Mouse (Mus musculus) G1E (cell line): ENCODE results near the gene Tssk2. TPM values are rescaled to one million over a fixed set of nuclear protein-coding genes. Genes with fewer than 3 reads are reported as not detected.

ENCODE experiments used
- ATAC-seq: 2 replicates; pipeline ENCODE4 v1.8.0; 2016; ENCODE audit warnings: mild to moderate bottlenecking; ENCODE audit not compliant: insufficient number of reproducible peaks, poor library complexity, low FRiP score, severe bottlenecking; ENCODE audit errors: extremely low read depth
- DNase-seq: peaks from one replicate; pipeline ENCODE4 v3.0.0; 2012; ENCODE audit warnings: low spot score
- H3K27me3 ChIP-seq: 2 replicates; pipeline ENCODE4 v1.6.1; 2012; ENCODE audit warnings: mild to moderate bottlenecking, low read length, inconsistent platforms; ENCODE audit not compliant: insufficient read depth
- H3K36me3 ChIP-seq: replicated peaks from 2 replicates; pipeline ENCODE3; 2012; ENCODE audit warnings: mild to moderate bottlenecking, inconsistent platforms
- H3K4me1 ChIP-seq: 2 replicates; pipeline ENCODE4 v1.6.1; 2012; ENCODE audit warnings: low read depth, low read length, inconsistent platforms, mixed read lengths; ENCODE audit not compliant: insufficient read depth
- H3K4me3 ChIP-seq: 2 replicates; pipeline ENCODE4 v1.5.1; 2012; ENCODE audit warnings: low read depth, mild to moderate bottlenecking, inconsistent platforms, low read length, moderate library complexity, mixed read lengths
- H3K9me3 ChIP-seq: replicated peaks from 2 replicates; pipeline ENCODE4 v1.6.1; 2012; ENCODE audit warnings: inconsistent platforms
- CTCF ChIP-seq: IDR thresholded peaks from 2 replicates; pipeline ENCODE4 v1.5.1; 2012; ENCODE audit warnings: low read depth, low read length, inconsistent platforms, mixed read lengths
- GATA1 ChIP-seq: IDR thresholded peaks from 2 replicates; pipeline ENCODE4 v1.6.1; 2012; ENCODE audit warnings: borderline replicate concordance, low read length, inconsistent platforms, mixed read lengths
- GATA2 ChIP-seq: IDR thresholded peaks from 2 replicates; pipeline ENCODE4 v1.6.1; 2012; ENCODE audit warnings: low read depth, low read length, inconsistent platforms, borderline replicate concordance
- POLR2AphosphoS5 ChIP-seq: IDR thresholded peaks from 2 replicates; pipeline ENCODE4 v1.6.1; 2012; ENCODE audit warnings: low read depth, low read length, inconsistent platforms; ENCODE audit not compliant: insufficient replicate concordance
- TAL1 ChIP-seq: conservative IDR thresholded peaks from 2 replicates; pipeline ENCODE4 v1.6.1; 2012; ENCODE audit warnings: low read depth, low read length, inconsistent platforms, mixed read lengths
- polyA plus RNA-seq: library from polyadenylated mRNA; stranded (reverse); fragments of >175 nt; gene quantifications from 2 replicates; pipeline ENCODE4 v1.2.3, GENCODE M21; 2012
- total RNA-seq, 2 experiments: library from RNA; stranded (forward) in 1 of 2; stranded (reverse) in 1 of 2; fragments of 200-1000 nt in 1 of 2; fragments of >200 nt in 1 of 2; fragmentation: Nextera tagmentation in 1 of 2; gene quantifications; 2 replicates each; pipeline ENCODE4 v1.2.3; 2014 to 2017

Gene Tssk2
- total and polyA plus RNA-seq, 3 experiments: not detected

GRCm38 (mm10) chr16:17949421-17949877 lies 51.0 kb downstream of the Tssk2 start:
- DNase-seq: no peak
- peaks cover 5% of the 10 kb centered on the region for H3K9me3 ChIP-seq
- ATAC-seq: 0 out of 2 replicates have a peak, but pooled peaks have one; percentile 22
- peaks cover 20% of the 10 kb centered on the region for H3K4me1 ChIP-seq
- H3K36me3 ChIP-seq: no peaks in the 10 kb centered on the region
- TF ChIP-seq GATA1 (no peak), GATA2 (no peak), CTCF (no peak), POLR2AphosphoS5 (no peak), TAL1 (no peak)
- peaks cover 12% of the 10 kb centered on the region for H3K27me3 ChIP-seq
- no peak overlapping the region for H3K4me3 ChIP-seq

Other genes starting within 250 kb of the Tssk2 start
- gene Med15, start 165.7 kb upstream of the Tssk2 start, total RNA-seq (2014; fragmentation: Nextera tagmentation): 80.8 and 97.0 TPM in 2 replicates
- 20.3 and 23.4 TPM in 2 replicates for gene Med15, start 165.7 kb upstream of the Tssk2 start, total RNA-seq (2017)
- gene Med15, start 165.7 kb upstream of the Tssk2 start, polyA plus RNA-seq: 221 and 227 TPM in 2 replicates
- not detected in 2 replicates for gene Klhl22, start 139.0 kb upstream of the Tssk2 start, total RNA-seq (2014; fragmentation: Nextera tagmentation)
- 0.06 and 2.1 TPM in 2 replicates for gene Klhl22, start 139.0 kb upstream of the Tssk2 start, total RNA-seq (2017)
- not detected in 2 replicates for gene Klhl22, start 139.0 kb upstream of the Tssk2 start, polyA plus RNA-seq
- gene Scarf2, start 101.4 kb upstream of the Tssk2 start, total RNA-seq (2014; fragmentation: Nextera tagmentation): not detected in 2 replicates
- gene Scarf2, start 101.4 kb upstream of the Tssk2 start, total RNA-seq (2017): 0.06 TPM in 1 of 2 replicates, not detected in the other
- not detected in 2 replicates for gene Scarf2, start 101.4 kb upstream of the Tssk2 start, polyA plus RNA-seq
- not detected in 2 replicates for gene B830017H08Rik, start 65.5 kb upstream of the Tssk2 start, total RNA-seq (2014; fragmentation: Nextera tagmentation)
- gene B830017H08Rik, start 65.5 kb upstream of the Tssk2 start, total RNA-seq (2017): 0.33 TPM in 1 of 2 replicates, not detected in the other
- 0.17 and 0.23 TPM in 2 replicates for gene B830017H08Rik, start 65.5 kb upstream of the Tssk2 start, polyA plus RNA-seq
- gene Car15, start 60.3 kb upstream of the Tssk2 start, total RNA-seq (2014; fragmentation: Nextera tagmentation): 2.3 and 2.4 TPM in 2 replicates
- gene Car15, start 60.3 kb upstream of the Tssk2 start, total RNA-seq (2017): 2.3 and 3.3 TPM in 2 replicates
- gene Car15, start 60.3 kb upstream of the Tssk2 start, polyA plus RNA-seq: 0.13 and 0.89 TPM in 2 replicates
- gene Gm20518, start 7.0 kb upstream of the Tssk2 start, total RNA-seq (2014; fragmentation: Nextera tagmentation): 0.75 and 1.0 TPM in 2 replicates
- 0.52 and 1.0 TPM in 2 replicates for gene Gm20518, start 7.0 kb upstream of the Tssk2 start, total RNA-seq (2017)
- 0.09 and 0.17 TPM in 2 replicates for gene Gm20518, start 7.0 kb upstream of the Tssk2 start, polyA plus RNA-seq
- gene Tssk1, start 4.4 kb upstream of the Tssk2 start, total RNA-seq (2014; fragmentation: Nextera tagmentation): not detected in 2 replicates
- 0.16 TPM in 1 of 2 replicates, not detected in the other for gene Tssk1, start 4.4 kb upstream of the Tssk2 start, total RNA-seq (2017)
- gene Tssk1, start 4.4 kb upstream of the Tssk2 start, polyA plus RNA-seq: not detected in 2 replicates
- gene Dgcr2, start 75 bp upstream of the Tssk2 start, total RNA-seq (2014; fragmentation: Nextera tagmentation): 20.5 and 23.2 TPM in 2 replicates
- gene Dgcr2, start 75 bp upstream of the Tssk2 start, total RNA-seq (2017): 25.5 and 32.2 TPM in 2 replicates
- 16.5 and 27.8 TPM in 2 replicates for gene Dgcr2, start 75 bp upstream of the Tssk2 start, polyA plus RNA-seq
- gene Ess2, start 12.7 kb downstream of the Tssk2 start, total RNA-seq (2014; fragmentation: Nextera tagmentation): 13.7 and 19.3 TPM in 2 replicates
- gene Ess2, start 12.7 kb downstream of the Tssk2 start, total RNA-seq (2017): 29.1 and 31.0 TPM in 2 replicates
- gene Ess2, start 12.7 kb downstream of the Tssk2 start, polyA plus RNA-seq: 25.6 and 27.6 TPM in 2 replicates
- gene Gsc2, start 16.4 kb downstream of the Tssk2 start, total RNA-seq (2014; fragmentation: Nextera tagmentation): not detected in 2 replicates
- not detected in 2 replicates for gene Gsc2, start 16.4 kb downstream of the Tssk2 start, total RNA-seq (2017)
- not detected in 2 replicates for gene Gsc2, start 16.4 kb downstream of the Tssk2 start, polyA plus RNA-seq
- gene Slc25a1, start 29.6 kb downstream of the Tssk2 start, total RNA-seq (2014; fragmentation: Nextera tagmentation): 47.5 and 57.3 TPM in 2 replicates
- gene Slc25a1, start 29.6 kb downstream of the Tssk2 start, total RNA-seq (2017): 76.4 and 92.8 TPM in 2 replicates
- 209 and 244 TPM in 2 replicates for gene Slc25a1, start 29.6 kb downstream of the Tssk2 start, polyA plus RNA-seq
- gene Vpreb2, start 81.8 kb downstream of the Tssk2 start, total RNA-seq (2014; fragmentation: Nextera tagmentation): not detected in 2 replicates
- gene Vpreb2, start 81.8 kb downstream of the Tssk2 start, total RNA-seq (2017): not detected in 2 replicates
- gene Vpreb2, start 81.8 kb downstream of the Tssk2 start, polyA plus RNA-seq: not detected in 2 replicates
- gene Dgcr6, start 154.2 kb downstream of the Tssk2 start, total RNA-seq (2014; fragmentation: Nextera tagmentation): 18.4 and 22.4 TPM in 2 replicates
- 14.1 and 19.6 TPM in 2 replicates for gene Dgcr6, start 154.2 kb downstream of the Tssk2 start, total RNA-seq (2017)
- 20.4 and 23.8 TPM in 2 replicates for gene Dgcr6, start 154.2 kb downstream of the Tssk2 start, polyA plus RNA-seq
- gene Prodh, start 191.6 kb downstream of the Tssk2 start, total RNA-seq (2014; fragmentation: Nextera tagmentation): 2.0 and 8.1 TPM in 2 replicates
- 12.5 and 14.5 TPM in 2 replicates for gene Prodh, start 191.6 kb downstream of the Tssk2 start, total RNA-seq (2017)
- gene Prodh, start 191.6 kb downstream of the Tssk2 start, polyA plus RNA-seq: 14.9 and 17.1 TPM in 2 replicates
- gene Rtn4r, start 229.0 kb downstream of the Tssk2 start, total RNA-seq (2014; fragmentation: Nextera tagmentation): not detected in 2 replicates
- 0.11 and 0.23 TPM in 2 replicates for gene Rtn4r, start 229.0 kb downstream of the Tssk2 start, total RNA-seq (2017)
- not detected in 2 replicates for gene Rtn4r, start 229.0 kb downstream of the Tssk2 start, polyA plus RNA-seq